ENCODE assay signal across 22 mouse cellular contexts in the genomic region with DNA sequence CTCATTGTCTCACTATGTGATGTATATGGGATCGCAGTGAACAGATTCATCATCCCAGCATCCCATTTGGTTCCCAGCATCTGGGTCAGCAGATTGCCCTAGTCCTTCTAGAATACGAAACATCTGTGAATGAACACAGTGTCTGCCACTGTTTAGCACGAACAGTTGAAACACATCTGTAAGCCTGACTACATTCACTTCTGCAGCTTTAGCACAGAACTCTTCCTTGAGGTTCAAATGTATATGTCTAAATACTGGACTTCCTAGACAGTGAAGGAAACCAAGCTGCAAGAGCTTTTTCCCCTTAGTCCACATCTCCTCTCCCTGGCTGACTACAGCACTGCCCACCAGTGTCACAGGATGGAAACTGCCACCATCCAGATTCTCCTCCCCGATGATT.
A peak's percentile ranks its signal among the peaks of the same experiment; 100 is the strongest.
DNase-seq lines count a peak whose midpoint lies in the region; ATAC-seq and TF ChIP-seq lines count a peak whose summit lies in the region.
"Had no signal": no experiment of that assay in that cellular context is flagged by ENCODE, and none has a peak within 500 bp of the region (broad histone marks: within the 10 kb centered on the region; RNA-seq: fewer than 3 reads in every experiment).

No protein-coding gene starts in this region.

- H3K27ac ChIP-seq in intestine, embryonic 16.5 days (ENCODE audit: low read length): no peak overlapping the region
- no peak overlapping the region for H3K27ac ChIP-seq in intestine, postnatal 0 days (ENCODE audit: low read depth, low read length)
- no peak overlapping the region for H3K27ac ChIP-seq in midbrain, embryonic 11.5 days (ENCODE audit: low read depth, low read length)
- no peak overlapping the region for H3K27ac ChIP-seq in midbrain, embryonic 15.5 days
- no peak overlapping the region for H3K27ac ChIP-seq in stomach, embryonic 14.5 days (ENCODE audit: low read length)
- no peak overlapping the region for H3K27ac ChIP-seq in stomach, postnatal 0 days (replicated peaks)
- no peak overlapping the region for H3K27ac ChIP-seq in stomach, embryonic 15.5 days

- H3K4me3 ChIP-seq in intestine, embryonic 16.5 days (ENCODE audit: low read length): no peak overlapping the region
- no peak overlapping the region for H3K4me3 ChIP-seq in intestine, postnatal 0 days (ENCODE audit: low read depth, low read length)
- no peak overlapping the region for H3K4me3 ChIP-seq in midbrain, embryonic 11.5 days (ENCODE audit: low read depth, low read length)
- no peak overlapping the region for H3K4me3 ChIP-seq in midbrain, embryonic 15.5 days
- H3K4me3 ChIP-seq in stomach, embryonic 14.5 days (ENCODE audit: low read depth, low read length): no peak overlapping the region
- no peak overlapping the region for H3K4me3 ChIP-seq in stomach, postnatal 0 days (ENCODE audit: low read depth, low read length)
- no peak overlapping the region for H3K4me3 ChIP-seq in stomach, embryonic 15.5 days (replicated peaks)

- H3K4me2 ChIP-seq in intestine, embryonic 16.5 days (ENCODE audit: low read depth, low read length): no peak overlapping the region
- no peak overlapping the region for H3K4me2 ChIP-seq in intestine, postnatal 0 days (replicated peaks; ENCODE audit: low read depth)
- H3K4me2 ChIP-seq in midbrain, embryonic 11.5 days: no peak overlapping the region
- H3K4me2 ChIP-seq in midbrain, embryonic 15.5 days: no peak overlapping the region
- no peak overlapping the region for H3K4me2 ChIP-seq in stomach, embryonic 14.5 days (replicated peaks; ENCODE audit: low read depth, low read length)
- no peak overlapping the region for H3K4me2 ChIP-seq in stomach, postnatal 0 days (replicated peaks; ENCODE audit: low read depth)
- H3K4me2 ChIP-seq in stomach, embryonic 15.5 days: no peak overlapping the region

- no peaks in the 10 kb centered on the region for H3K36me3 ChIP-seq in intestine, embryonic 16.5 days (ENCODE audit: control insufficient read depth, insufficient read depth, low read length)
- H3K36me3 ChIP-seq in intestine, postnatal 0 days (ENCODE audit: control insufficient read depth, insufficient read depth): no peaks in the 10 kb centered on the region
- H3K36me3 ChIP-seq in midbrain, embryonic 11.5 days (ENCODE audit: control insufficient read depth, insufficient read depth, low read length): no peaks in the 10 kb centered on the region
- H3K36me3 ChIP-seq in midbrain, embryonic 15.5 days (replicated peaks): no peaks in the 10 kb centered on the region
- H3K36me3 ChIP-seq in stomach, embryonic 14.5 days (ENCODE audit: control insufficient read depth, insufficient read depth, low read length): no peaks in the 10 kb centered on the region
- H3K36me3 ChIP-seq in stomach, postnatal 0 days (ENCODE audit: control insufficient read depth, insufficient read depth, low read length): no peaks in the 10 kb centered on the region
- H3K36me3 ChIP-seq in stomach, embryonic 15.5 days: no peaks in the 10 kb centered on the region
- H3K36me3 ChIP-seq: G1E had no signal

- WGBS in intestine, embryonic 16.5 days: 73% methylated on average over 4 of the region's 4 CpGs
- WGBS in intestine, postnatal 0 days: 80% methylated on average over 4 of the region's 4 CpGs
- WGBS in midbrain, embryonic 11.5 days: 87% methylated on average over 4 of the region's 4 CpGs
- 92% methylated on average over 4 of the region's 4 CpGs for WGBS in midbrain, embryonic 15.5 days
- WGBS in stomach, embryonic 14.5 days: 59% methylated on average over 4 of the region's 4 CpGs
- WGBS in stomach, postnatal 0 days: 67% methylated on average over 4 of the region's 4 CpGs
- 47% methylated on average over 4 of the region's 4 CpGs for WGBS in stomach, embryonic 15.5 days

- H3K9ac ChIP-seq in intestine, embryonic 16.5 days (ENCODE audit: low read depth, low read length): no peak overlapping the region
- H3K9ac ChIP-seq in intestine, postnatal 0 days (ENCODE audit: low read depth, low read length): no peak overlapping the region
- H3K9ac ChIP-seq in midbrain, embryonic 11.5 days (ENCODE audit: low read length): no peak overlapping the region
- H3K9ac ChIP-seq in midbrain, embryonic 15.5 days: no peak overlapping the region
- H3K9ac ChIP-seq in stomach, embryonic 14.5 days (replicated peaks; ENCODE audit: low read depth, low read length): no peak overlapping the region
- H3K9ac ChIP-seq in stomach, postnatal 0 days (ENCODE audit: low read length): no peak overlapping the region
- no peak overlapping the region for H3K9ac ChIP-seq in stomach, embryonic 15.5 days

- DNase-seq in midbrain, embryonic 11.5 days (ENCODE audit: low spot score, missing footprints): peak; percentile 12
- no peak for DNase-seq in stomach, postnatal 0 days (ENCODE audit: low spot score)
- DNase-seq in spleen, adult 18-20 months: no peak
- DNase-seq: adrenal gland, adult 2 months; adrenal gland, adult 8-10 months; adrenal gland, postnatal 10 days; adrenal gland, postnatal 14 days; adrenal gland, postnatal 25 days; adrenal gland, postnatal 36 days; B cell, adult 2 months; cerebellum, adult 11 months; cerebellum, adult 11-12 months had no signal

- ATAC-seq in intestine, embryonic 16.5 days: 0 out of 2 replicates have a peak, but pooled peaks have one; percentile 46
- ATAC-seq in intestine, postnatal 0 days: no peak
- ATAC-seq in midbrain, embryonic 11.5 days (ENCODE audit: low FRiP score): no peak
- ATAC-seq in midbrain, embryonic 15.5 days (replicated peaks): no peak
- ATAC-seq in stomach, embryonic 14.5 days (ENCODE audit: insufficient number of reproducible peaks, insufficient read depth, low FRiP score, low read depth): peak; percentile 58; the same call in 1 of the 2 replicates
- ATAC-seq in stomach, postnatal 0 days (ENCODE audit: low FRiP score, low TSS enrichment): no peak
- ATAC-seq in stomach, embryonic 15.5 days (ENCODE audit: insufficient read depth, low FRiP score, low read depth): peak; percentile 53; the same call in 1 of the 2 replicates
- ATAC-seq: activated CD4-positive, CD25-positive, alpha-beta regulatory T cell, adult 4 months; CD4-positive, CD25-positive, alpha-beta regulatory T cell, adult 4 months; Patski had no signal

- no peak for TF ChIP-seq CTCF in intestine, postnatal 0 days (IDR thresholded peaks at IDR 0.05; ENCODE audit: low read depth)
- TF ChIP-seq CTCF in stomach, postnatal 0 days (IDR thresholded peaks at IDR 0.05; ENCODE audit: low read depth): no peak

- no peak for TF ChIP-seq EP300 in stomach, postnatal 0 days (optimal IDR thresholded peaks at IDR 0.05)

- peaks cover 3% of the 10 kb centered on the region; the same call in 1 of the 2 replicates for H3K27me3 ChIP-seq in intestine, embryonic 16.5 days (replicated peaks; ENCODE audit: control insufficient read depth, insufficient read depth, low read length)
- H3K27me3 ChIP-seq in intestine, postnatal 0 days (replicated peaks; ENCODE audit: control insufficient read depth, insufficient read depth, low read length): no peaks in the 10 kb centered on the region; the same call in 1 of the 2 replicates
- 0 out of 2 replicates have a peak, but pooled peaks cover 2% of the 10 kb centered on the region for H3K27me3 ChIP-seq in midbrain, embryonic 11.5 days (ENCODE audit: control insufficient read depth, insufficient read depth, low read length)
- H3K27me3 ChIP-seq in midbrain, embryonic 15.5 days (replicated peaks): no peaks in the 10 kb centered on the region
- H3K27me3 ChIP-seq in stomach, embryonic 14.5 days (ENCODE audit: control insufficient read depth, insufficient read depth, low read length): no peaks in the 10 kb centered on the region
- no peaks in the 10 kb centered on the region for H3K27me3 ChIP-seq in stomach, postnatal 0 days (ENCODE audit: control insufficient read depth, insufficient read depth, low read length)
- no peaks in the 10 kb centered on the region for H3K27me3 ChIP-seq in stomach, embryonic 15.5 days (replicated peaks)
- H3K27me3 ChIP-seq: CH12.LX had no signal

- no peaks in the 10 kb centered on the region for H3K9me3 ChIP-seq in intestine, embryonic 16.5 days (ENCODE audit: control insufficient read depth, low read length)
- H3K9me3 ChIP-seq in intestine, postnatal 0 days (ENCODE audit: control insufficient read depth): no peaks in the 10 kb centered on the region
- no peaks in the 10 kb centered on the region for H3K9me3 ChIP-seq in midbrain, embryonic 11.5 days (ENCODE audit: control insufficient read depth, low read length)
- no peaks in the 10 kb centered on the region for H3K9me3 ChIP-seq in midbrain, embryonic 15.5 days
- H3K9me3 ChIP-seq in stomach, embryonic 14.5 days (ENCODE audit: control insufficient read depth, low read depth, low read length): no peaks in the 10 kb centered on the region
- no peaks in the 10 kb centered on the region for H3K9me3 ChIP-seq in stomach, postnatal 0 days (ENCODE audit: control insufficient read depth, low read length)
- no peaks in the 10 kb centered on the region for H3K9me3 ChIP-seq in stomach, embryonic 15.5 days
- H3K9me3 ChIP-seq: G1E had no signal

- no peaks in the 10 kb centered on the region for H3K4me1 ChIP-seq in intestine, embryonic 16.5 days (ENCODE audit: control insufficient read depth, insufficient read depth, low read length)
- H3K4me1 ChIP-seq in intestine, postnatal 0 days (replicated peaks; ENCODE audit: control insufficient read depth, insufficient read depth, low read length): no peaks in the 10 kb centered on the region
- 0 out of 2 replicates have a peak, but pooled peaks cover 3% of the 10 kb centered on the region for H3K4me1 ChIP-seq in midbrain, embryonic 11.5 days (ENCODE audit: control insufficient read depth, insufficient read depth, low read length)
- peaks cover 11% of the 10 kb centered on the region for H3K4me1 ChIP-seq in midbrain, embryonic 15.5 days
- no peaks in the 10 kb centered on the region for H3K4me1 ChIP-seq in stomach, embryonic 14.5 days (ENCODE audit: control insufficient read depth, insufficient read depth, low read length)
- H3K4me1 ChIP-seq in stomach, postnatal 0 days (replicated peaks; ENCODE audit: control insufficient read depth, insufficient read depth): no peaks in the 10 kb centered on the region
- H3K4me1 ChIP-seq in stomach, embryonic 15.5 days: no peaks in the 10 kb centered on the region

Comparison
In these comparisons a context has a peak if more than half of its experiments do, and no peak if none do; other contexts are left out.
1. ATAC-seq: peak in intestine, embryonic 16.5 days (single experiment), stomach, embryonic 14.5 days (single experiment) and stomach, embryonic 15.5 days (single experiment); none in intestine, postnatal 0 days (single experiment), midbrain, embryonic 11.5 days (single experiment), midbrain, embryonic 15.5 days (single experiment) and stomach, postnatal 0 days (single experiment).